Mouse (Mus musculus): ENCODE data around the gene Zbtb17. TPM values are rescaled to one million over a fixed set of nuclear protein-coding genes. Genes with fewer than 3 reads are reported as not detected.

Gene Zbtb17
- polyA plus RNA-seq, 1 experiment from 2014 or later = 30.6 TPM

- Histone ChIP-seq H3K9ac (no peak overlapping the region), H3K27me3 (ENCODE audit: insufficient read depth, low read length) (no peaks in the 10 kb centered on the region), H3K9me3 (ENCODE audit: low read depth, low read length) (no peaks in the 10 kb centered on the region), H3K27ac (ENCODE audit: low read depth) (no peak overlapping the region), H3K4me3 (ENCODE audit: low read depth, low read length) (no peak overlapping the region), H3K4me1 (ENCODE audit: insufficient read depth) (0 out of 2 replicates have a peak, but pooled peaks cover 3% of the 10 kb centered on the region), H3K36me3 (ENCODE audit: insufficient read depth) (no peaks in the 10 kb centered on the region), H3K4me2 (no peak overlapping the region)
- DNase-seq (no peak), ATAC-seq (ENCODE audit: insufficient read depth) (no peak)
- WGBS = 78% methylated on average over 3 of the region's 3 CpGs
- TF ChIP-seq CTCF (IDR thresholded peaks at IDR 0.05; ENCODE audit: low read depth) = no peak
Observed at GRCm38 (mm10) chr4:141405314-141405622, 39.2 kb upstream of the Zbtb17 start.

- ATAC-seq (ENCODE audit: insufficient read depth) = no peak; the same call in 1 of the 2 replicates
- no peaks in the 10 kb centered on the region for H3K27me3 ChIP-seq (ENCODE audit: insufficient read depth, low read length)
- H3K36me3 ChIP-seq (ENCODE audit: insufficient read depth) = no peaks in the 10 kb centered on the region
Observed at GRCm38 (mm10) chr4:141406516-141407299, 37.7 kb upstream of the Zbtb17 start.

GRCm38 (mm10) chr4:141408577-141408976, 35.9 kb upstream of the Zbtb17 start:
- H3K27ac ChIP-seq (ENCODE audit: low read depth) = no peak overlapping the region
- no peaks in the 10 kb centered on the region; the same call in 1 of the 2 replicates for H3K9me3 ChIP-seq (ENCODE audit: low read depth, low read length)
- ATAC-seq (ENCODE audit: insufficient read depth) (no peak), DNase-seq (no peak)
- WGBS = 94% methylated on average over 3 of the region's 3 CpGs
- no peak for TF ChIP-seq CTCF (IDR thresholded peaks at IDR 0.05; ENCODE audit: low read depth)
- no peak overlapping the region for H3K4me3 ChIP-seq (ENCODE audit: low read depth, low read length)
- no peak overlapping the region for H3K9ac ChIP-seq
- H3K27me3 ChIP-seq (ENCODE audit: insufficient read depth, low read length) = no peaks in the 10 kb centered on the region
- H3K36me3 ChIP-seq (ENCODE audit: insufficient read depth) = no peaks in the 10 kb centered on the region
- H3K4me1 ChIP-seq (ENCODE audit: insufficient read depth) = 0 out of 2 replicates have a peak, but pooled peaks cover 3% of the 10 kb centered on the region
- H3K4me2 ChIP-seq = no peak overlapping the region

More at GRCm38 (mm10) chr4:141406516-141407299, 37.7 kb upstream of the Zbtb17 start:
- Histone ChIP-seq H3K4me2 (no peak overlapping the region), H3K4me3 (ENCODE audit: low read depth, low read length) (no peak overlapping the region), H3K27ac (ENCODE audit: low read depth) (no peak overlapping the region), H3K9me3 (ENCODE audit: low read depth, low read length) (no peaks in the 10 kb centered on the region), H3K4me1 (ENCODE audit: insufficient read depth) (0 out of 2 replicates have a peak, but pooled peaks cover 3% of the 10 kb centered on the region), H3K9ac (no peak overlapping the region)
- DNase-seq = peak; percentile 69
- WGBS = 26% methylated on average over 14 of the region's 14 CpGs
- peak; percentile 80 for TF ChIP-seq CTCF (IDR thresholded peaks at IDR 0.05; ENCODE audit: low read depth)

DNA sequence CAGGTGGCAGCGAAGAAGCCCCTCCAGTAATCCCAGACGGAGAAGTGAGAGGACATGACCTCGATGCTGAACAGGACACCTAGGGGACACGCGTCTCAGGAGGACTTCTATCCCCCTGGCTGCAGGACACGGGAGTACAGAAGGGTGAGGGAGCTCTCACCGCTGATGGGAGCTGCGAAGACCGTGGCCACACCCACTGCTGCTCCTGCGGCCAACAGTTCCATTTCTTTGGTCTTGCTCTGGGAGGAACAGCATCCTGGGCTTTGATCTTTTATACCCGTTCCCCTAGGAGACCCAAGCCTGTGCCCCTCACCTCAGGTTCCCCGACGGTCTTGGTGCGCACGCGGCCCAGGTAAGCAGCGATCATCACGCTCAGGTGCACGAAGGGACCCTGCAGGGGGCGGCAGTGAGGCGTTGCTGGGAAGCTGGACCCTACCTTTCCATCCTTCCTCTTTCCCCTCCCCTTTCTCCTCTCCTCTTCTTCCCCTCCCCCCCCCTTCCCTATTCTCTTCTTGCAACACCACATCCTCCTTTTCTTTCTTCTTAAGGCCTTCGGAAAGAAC, 32.9 kb upstream of the Zbtb17 start:
- Histone ChIP-seq H3K4me1 (ENCODE audit: insufficient read depth) (0 out of 2 replicates have a peak, but pooled peaks cover 3% of the 10 kb centered on the region), H3K36me3 (ENCODE audit: insufficient read depth) (no peaks in the 10 kb centered on the region), H3K9ac (no peak overlapping the region), H3K4me2 (no peak overlapping the region), H3K4me3 (ENCODE audit: low read depth, low read length) (no peak overlapping the region), H3K9me3 (ENCODE audit: low read depth, low read length) (no peaks in the 10 kb centered on the region; the same call in 1 of the 2 replicates), H3K27ac (ENCODE audit: low read depth) (no peak overlapping the region), H3K27me3 (ENCODE audit: insufficient read depth, low read length) (no peaks in the 10 kb centered on the region)
- DNase-seq (no peak), ATAC-seq (ENCODE audit: insufficient read depth) (no peak)
- whole genome bisulfite sequencing = 20% methylated on average over 22 of the region's 22 CpGs
- peak; percentile 42 for TF ChIP-seq CTCF (IDR thresholded peaks at IDR 0.05; ENCODE audit: low read depth)

- no peak for ATAC-seq (ENCODE audit: insufficient read depth)
- 59% methylated on average over 7 of the region's 7 CpGs for WGBS
- no peaks in the 10 kb centered on the region; the same call in 1 of the 2 replicates for H3K9me3 ChIP-seq (ENCODE audit: low read depth, low read length)
- H3K4me2 ChIP-seq = no peak within 1 kb of the TSS
- TF ChIP-seq CTCF (IDR thresholded peaks at IDR 0.05; ENCODE audit: low read depth) = no peak
- H3K4me1 ChIP-seq (ENCODE audit: insufficient read depth) = 0 out of 2 replicates have a peak, but pooled peaks cover 5% of the 10 kb centered on the region
- H3K9ac ChIP-seq = no peak within 1 kb of the TSS
- no peak within 1 kb of the TSS for H3K27ac ChIP-seq (ENCODE audit: low read depth)
- no peak within 1 kb of the TSS for H3K4me3 ChIP-seq (ENCODE audit: low read depth, low read length)
- no peaks in the 10 kb centered on the region for H3K36me3 ChIP-seq (ENCODE audit: insufficient read depth)
- no peaks in the 10 kb centered on the region for H3K27me3 ChIP-seq (ENCODE audit: insufficient read depth, low read length)
- DNase-seq = no peak
Observed at GRCm38 (mm10) chr4:141415924-141416323, 28.5 kb upstream of the Zbtb17 start, which contains the start of gene Clcnkb. TSS of gene Clcnkb (minus strand) at chr4:141416014.

DNA sequence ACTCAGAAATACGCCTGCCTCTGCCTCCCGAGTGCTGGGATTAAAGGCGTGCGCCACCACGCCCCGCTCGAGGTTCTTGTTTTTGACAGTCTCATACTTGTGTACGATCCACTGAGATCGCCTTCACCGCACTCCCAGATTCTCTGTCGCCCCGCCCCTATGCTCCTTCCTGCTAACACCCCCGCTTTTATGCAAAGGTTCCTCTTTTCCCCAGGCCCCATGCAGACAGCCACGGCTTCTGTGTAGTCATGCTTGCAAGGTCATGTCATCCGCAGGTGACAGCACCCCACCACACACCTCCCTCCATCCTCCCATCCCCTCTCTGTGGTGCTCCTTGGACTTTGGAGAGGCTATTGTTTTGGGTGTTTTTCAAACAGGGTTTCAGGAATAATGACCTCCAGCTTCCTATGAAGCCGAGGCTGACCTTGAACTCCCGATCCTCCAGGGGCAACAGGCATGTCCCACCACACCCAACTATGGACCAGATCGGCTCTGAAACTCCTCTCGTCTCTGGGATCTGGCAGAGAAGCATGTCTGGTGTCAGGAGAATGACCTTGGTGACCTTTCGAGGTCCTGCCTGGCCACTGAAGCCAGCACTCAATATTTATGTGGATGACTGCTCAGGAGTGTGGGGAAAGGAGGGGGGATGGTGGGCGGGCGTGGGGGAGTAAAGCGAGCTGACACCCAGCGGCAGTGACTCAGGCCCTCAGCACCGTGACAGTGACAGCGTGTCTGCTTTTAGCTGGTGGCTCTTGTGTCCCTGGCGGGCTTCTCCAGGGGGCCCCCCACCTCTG, 24.9 kb upstream of the Zbtb17 start:
- DNase-seq (no peak), ATAC-seq (ENCODE audit: insufficient read depth) (no peak)
- Histone ChIP-seq H3K4me2 (no peak overlapping the region), H3K9me3 (ENCODE audit: low read depth, low read length) (no peaks in the 10 kb centered on the region), H3K27ac (ENCODE audit: low read depth) (no peak overlapping the region), H3K27me3 (ENCODE audit: insufficient read depth, low read length) (no peaks in the 10 kb centered on the region), H3K4me3 (ENCODE audit: low read depth, low read length) (no peak overlapping the region), H3K9ac (no peak overlapping the region), H3K36me3 (ENCODE audit: insufficient read depth) (no peaks in the 10 kb centered on the region), H3K4me1 (ENCODE audit: insufficient read depth) (0 out of 2 replicates have a peak, but pooled peaks cover 10% of the 10 kb centered on the region)
- TF ChIP-seq CTCF (IDR thresholded peaks at IDR 0.05; ENCODE audit: low read depth) = no peak
- 49% methylated on average over 27 of the region's 27 CpGs for WGBS
